Mouse (Mus musculus) gastrocnemius, postnatal 36 days (tissue): ENCODE data around the gene App. TPM values are rescaled to one million over a fixed set of nuclear protein-coding genes. Genes with fewer than 3 reads are reported as not detected.

Source experiments
- DNase-seq, 2 experiments: peaks; one replicate each; pipeline ENCODE4 v3.0.0; 2022
- intact Hi-C: fragments of 180-260 bp; cut with DNase I; formaldehyde crosslinking; loops from one replicate; pipeline ENCODE4 v1.15.1; 2025
- total RNA-seq, 2 experiments: library from RNA; stranded (reverse); gene quantifications; 2 replicates each; pipeline ENCODE4 v1.2.3; 2021

Gene App
- total RNA-seq, 2 experiments from 2014 or later, result 67.9 to 83.3 TPM

GRCm38 (mm10) chr16:85155836-85156235, 17.7 kb downstream of the App start:
- intact Hi-C loops, result no loop called here
- no peak for DNase-seq

DNA sequence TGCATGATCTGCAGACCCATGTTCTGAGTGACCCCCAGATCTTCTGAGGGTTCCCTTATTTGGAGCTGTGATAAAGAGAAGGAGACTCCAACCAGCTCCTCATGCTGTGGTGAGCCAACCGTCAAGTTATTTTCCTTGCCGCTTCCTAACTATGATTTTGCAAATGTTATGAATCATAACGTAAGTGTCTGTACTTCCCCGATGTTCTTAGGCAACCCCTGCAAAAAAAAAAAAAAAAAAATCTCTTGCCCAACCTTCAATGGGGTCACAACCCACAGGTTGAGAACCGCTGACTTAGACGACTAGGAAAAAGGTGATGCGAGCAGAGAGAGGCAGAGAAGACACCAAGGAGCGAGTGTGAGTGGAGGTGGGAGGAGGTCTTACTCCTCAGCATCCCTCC, 21.1 kb downstream of the App start:
- no peak for DNase-seq
- intact Hi-C loops, result no loop called here

GRCm38 (mm10) chr16:85151681-85152080, 21.9 kb downstream of the App start:
- DNase-seq, result no peak
- intact Hi-C loops, result no loop called here

DNA sequence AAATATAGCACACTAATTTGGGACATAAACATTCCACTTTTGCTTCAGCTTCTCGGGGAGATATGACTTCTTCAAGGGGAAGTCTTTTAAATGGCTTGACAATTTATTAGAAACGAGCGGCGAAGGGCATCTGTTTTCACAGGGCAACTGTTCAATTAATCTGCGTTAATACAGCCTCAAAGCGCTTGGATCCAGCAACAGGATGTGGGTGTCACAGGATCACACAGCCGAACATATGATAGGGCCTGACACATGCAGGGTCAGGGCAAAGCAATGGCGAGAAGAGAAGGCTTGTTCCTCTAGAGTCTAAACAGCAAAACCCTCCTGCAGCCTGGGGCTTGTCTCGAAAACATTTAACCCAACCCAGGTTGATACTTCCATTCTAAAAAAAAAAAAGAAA, 22.7 kb downstream of the App start:
- DNase-seq, result no peak
- intact Hi-C loops, result no loop called here

GRCm38 (mm10) chr16:85149509-85149871, 24.1 kb downstream of the App start:
- intact Hi-C loops, result no loop called here
- DNase-seq, result no peak

- intact Hi-C loops, result no loop called here
- DNase-seq, result peak; percentile 41 to 65
Observed at GRCm38 (mm10) chr16:85148615-85149508, 24.7 kb downstream of the App start.

- intact Hi-C loops, result no loop called here
- no peak for DNase-seq
Observed at GRCm38 (mm10) chr16:85147440-85147839, 26.1 kb downstream of the App start.

DNA sequence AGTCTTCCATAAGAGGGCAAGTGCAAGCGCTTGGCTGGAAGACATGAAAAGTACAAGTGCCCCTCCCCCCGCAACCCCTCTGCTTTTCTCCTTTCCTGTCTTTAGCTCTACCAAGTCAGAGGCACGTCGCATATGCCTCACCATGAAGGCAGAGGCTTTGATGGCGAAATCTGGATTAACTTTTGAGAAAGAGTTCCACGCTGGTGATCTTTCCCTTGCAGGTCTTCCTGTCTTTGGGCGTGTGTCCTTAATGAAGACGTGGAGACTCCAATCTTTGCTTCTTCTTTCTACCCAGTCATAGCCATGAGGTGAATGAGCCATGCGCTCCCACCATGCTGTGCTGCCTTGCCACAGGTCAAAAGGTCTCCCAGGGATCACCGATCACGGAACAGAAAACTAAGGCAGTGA, 27.8 kb downstream of the App start:
- intact Hi-C loops, result no loop called here
- no peak for DNase-seq

DNA sequence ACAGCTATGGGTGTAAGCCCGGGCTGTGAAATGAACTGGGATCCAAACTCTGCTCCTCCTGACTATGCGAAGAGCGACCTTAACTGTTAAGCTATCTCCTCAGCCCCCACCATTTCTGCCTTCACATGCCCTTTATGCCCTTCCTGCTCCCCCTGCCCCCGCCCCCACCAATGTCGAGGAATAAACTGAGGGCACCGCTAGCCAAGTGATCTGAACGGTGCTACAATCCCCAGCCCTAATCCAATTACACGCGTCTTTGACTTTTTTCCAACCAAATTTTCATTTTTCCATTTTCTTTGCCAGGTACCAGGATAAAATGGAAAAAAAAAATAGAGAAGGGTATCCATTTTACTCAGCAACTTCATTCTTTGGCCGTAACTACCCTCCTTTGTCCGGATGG, 28.2 kb downstream of the App start:
- DNase-seq, result no peak
- intact Hi-C loops, result no loop called here

GRCm38 (mm10) chr16:85144401-85144800, 29.2 kb downstream of the App start:
- intact Hi-C loops, result no loop called here
- no peak for DNase-seq

- no peak for DNase-seq
- intact Hi-C loops, result no loop called here
Observed at GRCm38 (mm10) chr16:85143863-85144262, 29.7 kb downstream of the App start.

DNA sequence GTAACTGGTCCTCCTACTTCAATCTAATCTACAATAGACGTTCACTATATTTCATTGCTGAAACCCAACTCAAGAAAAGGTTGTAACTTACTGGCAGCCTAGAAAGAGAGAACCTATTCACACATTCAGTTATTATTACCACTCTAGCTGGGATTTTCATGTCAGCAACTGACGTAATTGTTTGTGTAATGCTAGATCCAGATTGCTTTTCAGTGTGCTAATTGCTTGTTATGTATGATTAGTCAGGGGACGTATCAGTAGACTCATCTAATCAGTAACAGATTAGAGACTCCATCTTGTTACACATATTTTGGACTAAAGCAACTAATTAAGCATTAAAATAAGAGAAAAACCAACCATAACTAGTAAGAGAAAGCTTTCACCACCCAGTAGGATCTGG, 30.4 kb downstream of the App start:
- no peak for DNase-seq
- intact Hi-C loops, result no loop called here

GRCm38 (mm10) chr16:85141404-85141803, 32.2 kb downstream of the App start:
- intact Hi-C loops, result no loop called here

DNA sequence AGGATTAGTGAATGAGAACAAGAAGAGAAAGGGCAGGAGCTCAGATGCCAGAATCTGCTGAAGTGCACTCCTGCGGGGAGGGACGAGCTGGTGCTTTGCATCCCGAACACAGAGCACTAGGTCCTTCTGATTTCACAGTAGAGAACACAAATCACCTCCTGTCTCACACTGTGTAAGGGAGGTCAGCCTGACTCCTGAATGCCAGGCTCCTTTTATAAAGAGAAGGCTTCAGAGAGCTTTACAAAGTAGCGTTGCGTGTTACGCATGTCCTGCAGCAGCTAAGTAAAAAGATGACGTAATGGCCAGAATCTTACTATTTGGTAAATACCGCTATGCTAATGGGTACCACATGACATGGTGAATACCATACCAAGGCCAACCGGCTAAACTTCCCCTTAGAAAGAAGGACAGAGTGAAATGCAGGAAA, 34.4 kb downstream of the App start:
- intact Hi-C loops, result loop anchor here (5.0 kb wide), 1 partner anchor 33 kb away; the partner anchor contains the start of gene App
- no peak for DNase-seq

More at GRCm38 (mm10) chr16:85141404-85141803, 32.2 kb downstream of the App start:
- DNase-seq, result no peak

DNA sequence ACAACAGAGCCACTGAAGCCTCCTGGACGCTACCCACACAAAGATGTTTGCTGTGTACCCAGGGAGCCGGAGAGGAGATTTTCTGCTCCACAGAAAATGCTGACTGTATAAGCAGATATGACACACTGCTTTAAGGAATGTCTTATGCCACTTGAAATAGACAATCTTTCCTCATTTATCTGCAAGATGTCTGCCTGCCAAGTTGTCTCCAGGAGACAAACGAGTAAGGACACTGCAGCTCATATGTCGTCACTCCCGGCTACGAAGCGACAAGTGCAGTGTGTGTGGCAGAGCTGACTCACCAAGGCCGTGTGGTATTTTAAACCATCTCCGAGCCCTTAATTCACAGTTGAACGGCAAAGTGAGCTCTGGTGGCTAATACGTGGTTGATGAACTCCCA, 36.2 kb downstream of the App start:
- no peak for DNase-seq
- intact Hi-C loops, result loop anchor here (5.0 kb wide), 1 partner anchor 35 kb away; the partner anchor contains the start of gene App

DNA sequence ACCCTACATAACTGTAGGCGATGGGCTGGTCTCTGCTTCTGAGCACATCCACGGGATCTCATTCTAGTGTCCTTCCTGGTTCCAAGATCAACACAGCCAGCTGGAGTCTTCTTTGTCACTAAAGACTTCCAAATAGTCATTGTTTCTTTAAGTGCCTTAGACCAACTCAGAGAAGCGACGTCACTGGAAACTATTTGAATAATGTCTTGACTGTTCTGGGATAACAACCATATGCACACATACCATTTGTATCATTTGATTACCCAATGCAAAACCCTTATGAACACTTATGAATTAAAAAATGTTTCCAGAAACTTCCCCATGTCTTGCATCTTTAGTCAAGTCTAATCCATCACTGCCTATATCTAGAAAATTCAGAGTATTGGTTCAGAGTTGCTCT, 37.5 kb downstream of the App start:
- intact Hi-C loops, result loop anchor here (5.0 kb wide), 1 partner anchor 36 kb away; the partner anchor contains the start of gene App
- no peak for DNase-seq

DNA sequence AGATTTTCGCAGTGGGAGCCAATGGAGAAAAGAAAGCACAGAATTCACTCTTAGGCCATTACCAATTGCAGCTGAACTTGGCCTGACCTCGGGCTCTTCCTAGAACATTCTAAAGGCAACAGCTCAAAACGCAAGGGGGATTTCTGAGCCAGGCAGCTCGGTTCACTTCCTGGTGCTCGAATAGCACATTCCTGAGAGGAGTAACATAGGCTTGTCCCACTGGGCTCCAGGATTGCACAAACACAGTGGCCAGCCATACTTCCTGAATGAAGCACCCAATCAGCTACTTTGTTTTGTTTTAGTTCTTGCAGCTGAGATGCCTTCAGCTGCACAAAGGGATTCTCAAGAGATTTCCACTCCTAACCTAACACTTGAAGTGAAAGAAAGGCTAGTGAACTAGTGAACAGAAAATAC, 40.1 kb downstream of the App start:
- intact Hi-C loops, result no loop called here
- peak; percentile 35 to 69 for DNase-seq

- intact Hi-C loops, result no loop called here
- no peak for DNase-seq
Observed at GRCm38 (mm10) chr16:85133057-85133456, 40.5 kb downstream of the App start.

GRCm38 (mm10) chr16:85132182-85132581, 41.4 kb downstream of the App start:
- no peak for DNase-seq
- intact Hi-C loops, result no loop called here

GRCm38 (mm10) chr16:85130861-85131556, 42.6 kb downstream of the App start:
- intact Hi-C loops, result no loop called here
- DNase-seq, result no peak
